Mouse (Mus musculus): ENCODE measurements around the gene Fnip1. TPM values are rescaled to one million over a fixed set of nuclear protein-coding genes. Genes with fewer than 3 reads are reported as not detected.

Gene Fnip1
- total and polyA plus RNA-seq, 3 experiments, result 11.9 to 13.6 TPM; not detected in 1

DNA sequence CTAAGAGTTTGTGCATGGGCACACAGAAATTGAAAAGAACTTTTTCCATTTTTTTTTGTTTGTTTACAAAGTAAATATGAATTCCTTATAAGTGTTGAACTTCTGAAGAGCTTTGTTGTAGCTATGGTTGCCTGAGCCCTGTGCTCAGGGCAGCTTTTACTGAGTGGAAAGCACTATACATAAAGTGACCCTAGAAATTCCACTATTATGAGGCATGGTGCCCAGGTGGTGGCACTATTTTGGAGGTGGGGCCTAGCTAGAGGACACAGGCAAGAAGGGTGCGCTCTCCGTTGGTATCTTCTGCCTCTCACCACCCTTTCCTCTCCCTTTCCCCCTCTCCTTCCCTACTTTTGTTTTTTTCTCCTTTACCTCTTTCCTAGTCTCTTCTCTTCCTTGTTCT, 18.9 kb downstream of the Fnip1 start:
- H3K27me3 ChIP-seq (ENCODE audit: control insufficient read depth in 1 of 2, insufficient read depth in 2 of 2, low read length in 2 of 2), result no peaks in the 10 kb centered on the region
- DNase-seq (ENCODE audit: low read depth, low spot score), result no peak
- H3K4me3 ChIP-seq (ENCODE audit: control insufficient read depth in 1 of 2, insufficient read depth in 1 of 2, low read depth in 2 of 2, low read length in 2 of 2), result no peak overlapping the region
- H3K9me3 ChIP-seq (replicated peaks; ENCODE audit: insufficient read depth, low read length), result no peaks in the 10 kb centered on the region
- peaks cover 0 to 38% of the 10 kb centered on the region in 2 experiments; a peak in 2 of 4 replicates for H3K36me3 ChIP-seq (ENCODE audit: control insufficient read depth in 1 of 2, insufficient read depth in 2 of 2, low read length in 2 of 2)
- H3K9ac ChIP-seq (ENCODE audit: control insufficient read depth, low read depth, low read length, poor library complexity, severe bottlenecking), result no peak overlapping the region
- no peak overlapping the region for H3K27ac ChIP-seq (ENCODE audit: control insufficient read depth, low read depth, low read length)
- peaks cover 47% of the 10 kb centered on the region for H3K79me2 ChIP-seq (ENCODE audit: control insufficient read depth, insufficient read depth, low read length, poor library complexity)
- peak in 1 of 3 experiments; percentile 13; a peak in 1 of 6 replicates for TF ChIP-seq CTCF (IDR thresholded peaks at IDR 0.05 in 2 of 3, conservative IDR thresholded peaks at IDR 0.05 in 1 of 3; ENCODE audit: control insufficient read depth in 1 of 3, insufficient read depth in 1 of 3, low read depth in 2 of 3, low read length in 3 of 3, poor library complexity in 1 of 3, severe bottlenecking in 1 of 3)
- no peak for TF ChIP-seq MEF2A (IDR thresholded peaks at IDR 0.05; ENCODE audit: extremely low read depth, insufficient replicate concordance, low read depth, low read length, poor library complexity, severe bottlenecking)
- no peak for TF ChIP-seq ELF1 (IDR thresholded peaks at IDR 0.05; ENCODE audit: low read depth, low read length)
- no peak for TF ChIP-seq CHD1 (IDR thresholded peaks at IDR 0.05; ENCODE audit: low read depth, low read length)
- no peak for TF ChIP-seq BHLHE40 (IDR thresholded peaks at IDR 0.05; ENCODE audit: borderline replicate concordance, low read depth, low read length)
- no peak for TF ChIP-seq ZMIZ1 (IDR thresholded peaks at IDR 0.05; ENCODE audit: low read depth, low read length)
- no peak for TF ChIP-seq TCF12 (IDR thresholded peaks at IDR 0.05; ENCODE audit: low read depth, low read length)
- H3K4me1 ChIP-seq (ENCODE audit: control insufficient read depth in 1 of 2, insufficient read depth in 2 of 2, low read length in 2 of 2), result peaks cover 5 to 45% of the 10 kb centered on the region in 2 experiments

DNA sequence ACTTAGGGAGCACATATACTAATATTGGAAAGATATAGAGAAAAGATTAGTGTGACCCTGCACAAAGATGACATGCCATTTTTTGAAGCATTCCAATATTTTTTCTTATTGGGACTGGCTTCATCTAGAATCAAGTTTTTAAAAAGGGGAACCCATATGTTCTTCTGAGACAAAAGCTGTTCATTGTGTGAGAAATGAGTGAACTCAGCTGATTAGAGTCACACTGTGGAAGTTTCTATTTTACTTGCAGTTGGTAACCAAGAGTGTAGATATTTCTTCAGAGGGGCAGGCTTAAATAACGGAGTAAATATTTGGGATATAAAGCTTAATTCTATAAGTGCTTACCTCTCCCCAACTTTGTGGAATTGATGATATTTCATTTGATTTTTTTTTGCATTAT, 20.2 kb downstream of the Fnip1 start:
- peaks cover under 1 to 31% of the 10 kb centered on the region in 2 experiments; a peak in 2 of 4 replicates for H3K36me3 ChIP-seq (ENCODE audit: control insufficient read depth in 1 of 2, insufficient read depth in 2 of 2, low read length in 2 of 2)
- no peak for TF ChIP-seq ZMIZ1 (IDR thresholded peaks at IDR 0.05; ENCODE audit: low read depth, low read length)
- TF ChIP-seq ETS1 (IDR thresholded peaks at IDR 0.05; ENCODE audit: low read depth, low read length), result peak; percentile 90
- peak; percentile 29; the same call in 1 of the 2 replicates for TF ChIP-seq GATA1 (IDR thresholded peaks at IDR 0.05; ENCODE audit: low read depth, low read length)
- TF ChIP-seq RAD21 (IDR thresholded peaks at IDR 0.05; ENCODE audit: low read depth, low read length), result no peak
- peak; percentile 41; the same call in 1 of the 2 replicates for TF ChIP-seq TAL1 (IDR thresholded peaks at IDR 0.05; ENCODE audit: low read length)
- TF ChIP-seq SIN3A (IDR thresholded peaks at IDR 0.05; ENCODE audit: low read length), result peak; percentile 80
- peak in 1 of 2 experiments; percentile 60; a peak in 1 of 4 replicates for TF ChIP-seq EP300 (IDR thresholded peaks at IDR 0.05; ENCODE audit: low read depth in 1 of 2, low read length in 2 of 2)
- DNase-seq (ENCODE audit: low read depth, low spot score), result peak; percentile 69
- no peak overlapping the region for H3K4me3 ChIP-seq (ENCODE audit: control insufficient read depth in 1 of 2, insufficient read depth in 1 of 2, low read depth in 2 of 2, low read length in 2 of 2)
- H3K4me1 ChIP-seq (ENCODE audit: control insufficient read depth in 1 of 2, insufficient read depth in 2 of 2, low read length in 2 of 2), result peaks cover 5 to 39% of the 10 kb centered on the region in 2 experiments
- no peak overlapping the region for H3K9ac ChIP-seq (ENCODE audit: control insufficient read depth, low read depth, low read length, poor library complexity, severe bottlenecking)
- peaks cover 44% of the 10 kb centered on the region for H3K79me2 ChIP-seq (ENCODE audit: control insufficient read depth, insufficient read depth, low read length, poor library complexity)
- no peaks in the 10 kb centered on the region for H3K9me3 ChIP-seq (replicated peaks; ENCODE audit: insufficient read depth, low read length)
- no peak overlapping the region for H3K27ac ChIP-seq (ENCODE audit: control insufficient read depth, low read depth, low read length)
- no peaks in the 10 kb centered on the region for H3K27me3 ChIP-seq (ENCODE audit: control insufficient read depth in 1 of 2, insufficient read depth in 2 of 2, low read length in 2 of 2)
